Mouse (Mus musculus) MEL (cell line): ENCODE data around the gene Gm28919. TPM values are rescaled to one million over a fixed set of nuclear protein-coding genes. Genes with fewer than 3 reads are reported as not detected.
"Not testable (repeated sequence)": the region's sequence is repeated elsewhere in the genome, so short reads cannot be mapped to it uniquely, and the experiment has no call there.

Source experiments
- DNase-seq: peaks from one replicate; pipeline ENCODE4 v3.0.0; 2011; ENCODE audit warnings: low read depth, low spot score
- H3K27ac ChIP-seq: 2 replicates; pipeline ENCODE4 v1.5.1; 2012; ENCODE audit warnings: low read depth, mild to moderate bottlenecking, control low read depth, low read length, moderate library complexity; ENCODE audit not compliant: control insufficient read depth
- H3K27me3 ChIP-seq, 2 experiments: fragments of 150-350 bp in 1 of 2; sonication (generic) in 1 of 2; 2 replicates each; pipeline ENCODE4 v1.6.1; 2012; ENCODE audit warnings: low read length in 2 of 2, mild to moderate bottlenecking in 2 of 2, improper control_type of control experiment in 1 of 2, moderate library complexity in 1 of 2; ENCODE audit not compliant: insufficient read depth in 2 of 2, control insufficient read depth in 1 of 2
- H3K36me3 ChIP-seq, 2 experiments: 2 replicates each; pipeline ENCODE4 v1.6.1; 2012 to 2014; ENCODE audit warnings: low read length in 2 of 2, improper control_type of control experiment in 1 of 2, inconsistent platforms in 1 of 2, mild to moderate bottlenecking in 1 of 2; ENCODE audit not compliant: insufficient read depth in 2 of 2, control insufficient read depth in 1 of 2
- H3K4me1 ChIP-seq, 2 experiments: fragments of 150-350 bp in 1 of 2; sonication (generic) in 1 of 2; 2 replicates each; pipeline ENCODE4 v1.6.1; 2012; ENCODE audit warnings: low read length in 2 of 2, improper control_type of control experiment in 1 of 2, mild to moderate bottlenecking in 1 of 2; ENCODE audit not compliant: insufficient read depth in 2 of 2, control insufficient read depth in 1 of 2
- H3K4me3 ChIP-seq, 2 experiments: fragments of 150-350 bp in 1 of 2; sonication (generic) in 1 of 2; 2 replicates each; pipeline ENCODE4 v1.5.1; 2012; ENCODE audit warnings: low read depth in 2 of 2, low read length in 2 of 2, mild to moderate bottlenecking in 2 of 2, moderate library complexity in 2 of 2, control low read depth in 1 of 2, improper control_type of control experiment in 1 of 2; ENCODE audit not compliant: control insufficient read depth in 1 of 2, insufficient read depth in 1 of 2
- H3K79me2 ChIP-seq: 2 replicates; pipeline ENCODE4 v1.6.1; 2012; ENCODE audit warnings: mild to moderate bottlenecking, low read length, moderate library complexity; ENCODE audit not compliant: control insufficient read depth, poor library complexity, insufficient read depth
- H3K9ac ChIP-seq: 2 replicates; pipeline ENCODE4 v1.6.1; 2012; ENCODE audit warnings: low read depth, mild to moderate bottlenecking, control low read depth, low read length, moderate library complexity; ENCODE audit not compliant: control insufficient read depth, poor library complexity, severe bottlenecking
- H3K9me3 ChIP-seq: fragments of 150-350 bp; sonication (generic); replicated peaks from 2 replicates; pipeline ENCODE4 v1.6.1; 2012; ENCODE audit warnings: mild to moderate bottlenecking, low read length, improper control_type of control experiment, moderate library complexity; ENCODE audit not compliant: insufficient read depth
- polyA plus RNA-seq, 2 experiments: library from polyadenylated mRNA; stranded (reverse) in 1 of 2; unstranded in 1 of 2; fragments of >175 nt in 1 of 2; fragments of >200 nt in 1 of 2; gene quantifications; 2 replicates each; pipeline versions ENCODE4 v1.2.1 to v1.2.4; 2012; ENCODE audit warnings: low replicate concordance in 2 of 2, low read depth in 1 of 2; ENCODE audit not compliant: insufficient read length in 2 of 2, insufficient read depth in 1 of 2, missing spikeins in 1 of 2
- total RNA-seq: library from RNA; depleted of rRNA; stranded (reverse); fragments of 300-350 nt; gene quantifications from 2 replicates; pipeline ENCODE4 v1.2.3, GENCODE M21; 2012; rRNA removed

Gm28919 gene
- total RNA-seq (not detected in 2 replicates), polyA plus RNA-seq (not detected)

- H3K79me2 ChIP-seq, H3K4me3 ChIP-seq, H3K27me3 ChIP-seq, H3K9ac ChIP-seq, H3K4me1 ChIP-seq, H3K9me3 ChIP-seq, H3K36me3 ChIP-seq, H3K27ac ChIP-seq, DNase-seq: not testable (repeated sequence)
Measured at GRCm38 (mm10) chrY:6583246-6583645, at the start of gene Gm28919. Gene Gm28919 (plus strand): TSS chrY:6583546.

Other genes starting within 250 kb of the Gm28919 start
- gene Gm21719, start 99.3 kb downstream of the Gm28919 start, total RNA-seq: not detected in 2 replicates
- gene Gm21719, start 99.3 kb downstream of the Gm28919 start, polyA plus RNA-seq: not detected